Mouse (Mus musculus): Measurements from ENCODE around the gene Olfr1417. TPM values are rescaled to one million over a fixed set of nuclear protein-coding genes. Genes with fewer than 3 reads are reported as not detected.
A peak's percentile ranks its signal among the peaks of the same experiment; 100 is the strongest.

The Olfr1417 gene
- total and polyA plus RNA-seq, 2 experiments from 2014 or later, result not detected

GRCm38 (mm10) chr19:11819800-11820199 is 19.2 kb downstream of the Olfr1417 start:
- H3K27ac ChIP-seq (ENCODE audit: low read depth), result no peak overlapping the region
- H3K4me1 ChIP-seq (ENCODE audit: control insufficient read depth, insufficient read depth), result peaks cover 6% of the 10 kb centered on the region; the same call in 1 of the 2 replicates
- H3K9me3 ChIP-seq (replicated peaks; ENCODE audit: control insufficient read depth, low read length), result no peaks in the 10 kb centered on the region
- TF ChIP-seq CTCF (IDR thresholded peaks at IDR 0.05; ENCODE audit: low read depth) (peak; percentile 75), EP300 (IDR thresholded peaks at IDR 0.05; ENCODE audit: low read depth) (no peak)
- ATAC-seq (ENCODE audit: insufficient read depth, low read depth) (peak; percentile 83), DNase-seq (ENCODE audit: low spot score) (peak; percentile 74)
- peak overlapping the region; percentile 61 for H3K4me2 ChIP-seq (ENCODE audit: low read depth, low read length)
- H3K4me3 ChIP-seq (ENCODE audit: low read depth, low read length), result peak overlapping the region; percentile 54
- no peaks in the 10 kb centered on the region for H3K36me3 ChIP-seq (replicated peaks; ENCODE audit: control insufficient read depth, insufficient read depth, low read length)
- H3K9ac ChIP-seq (replicated peaks; ENCODE audit: low read depth, low read length), result no peak overlapping the region
- WGBS, result under 1% methylated on average over 15 of the region's 15 CpGs
- H3K27me3 ChIP-seq (ENCODE audit: control insufficient read depth, insufficient read depth, low read length), result no peaks in the 10 kb centered on the region

- H3K36me3 ChIP-seq (replicated peaks; ENCODE audit: control insufficient read depth, insufficient read depth, low read length), result no peaks in the 10 kb centered on the region
- ATAC-seq (ENCODE audit: insufficient read depth, low read depth) (no peak), DNase-seq (ENCODE audit: low spot score) (no peak)
- H3K9ac ChIP-seq (replicated peaks; ENCODE audit: low read depth, low read length), result peak within 1 kb of the TSS; percentile 34
- H3K9me3 ChIP-seq (replicated peaks; ENCODE audit: control insufficient read depth, low read length), result no peaks in the 10 kb centered on the region
- H3K27ac ChIP-seq (ENCODE audit: low read depth), result peak within 1 kb of the TSS; percentile 31
- H3K4me3 ChIP-seq (ENCODE audit: low read depth, low read length), result peak within 1 kb of the TSS; percentile 54
- H3K27me3 ChIP-seq (ENCODE audit: control insufficient read depth, insufficient read depth, low read length), result no peaks in the 10 kb centered on the region
- peak within 1 kb of the TSS; percentile 61 for H3K4me2 ChIP-seq (ENCODE audit: low read depth, low read length)
- peaks cover 6% of the 10 kb centered on the region; the same call in 1 of the 2 replicates for H3K4me1 ChIP-seq (ENCODE audit: control insufficient read depth, insufficient read depth)
- WGBS, result 2% methylated on average over 20 of the region's 20 CpGs
- no peak for TF ChIP-seq EP300 (IDR thresholded peaks at IDR 0.05; ENCODE audit: low read depth)
Measured at GRCm38 (mm10) chr19:11819143-11819700, 19.8 kb downstream of the Olfr1417 start, which contains the start of gene Stx3. Stx3 (minus strand) TSS chr19:11819403.

GRCm38 (mm10) chr19:11818199-11819142 is 20.5 kb downstream of the Olfr1417 start:
- peak overlapping the region; percentile 34 for H3K9ac ChIP-seq (replicated peaks; ENCODE audit: low read depth, low read length)
- H3K27me3 ChIP-seq (ENCODE audit: control insufficient read depth, insufficient read depth, low read length), result no peaks in the 10 kb centered on the region
- WGBS, result under 1% methylated on average over 64 of the region's 83 CpGs
- H3K4me2 ChIP-seq (ENCODE audit: low read depth, low read length), result peak overlapping the region; percentile 61
- DNase-seq (ENCODE audit: low spot score), result peak; percentile 35
- no peaks in the 10 kb centered on the region for H3K9me3 ChIP-seq (replicated peaks; ENCODE audit: control insufficient read depth, low read length)
- no peaks in the 10 kb centered on the region for H3K36me3 ChIP-seq (replicated peaks; ENCODE audit: control insufficient read depth, insufficient read depth, low read length)
- peak overlapping the region; percentile 54 for H3K4me3 ChIP-seq (ENCODE audit: low read depth, low read length)
- ATAC-seq (ENCODE audit: insufficient read depth, low read depth), result peak; percentile 72
- TF ChIP-seq EP300 (IDR thresholded peaks at IDR 0.05; ENCODE audit: low read depth) (no peak), CTCF (IDR thresholded peaks at IDR 0.05; ENCODE audit: low read depth) (no peak)
- H3K27ac ChIP-seq (ENCODE audit: low read depth), result peak overlapping the region; percentile 31
- H3K4me1 ChIP-seq (ENCODE audit: control insufficient read depth, insufficient read depth), result peaks cover 6% of the 10 kb centered on the region; the same call in 1 of the 2 replicates

DNA sequence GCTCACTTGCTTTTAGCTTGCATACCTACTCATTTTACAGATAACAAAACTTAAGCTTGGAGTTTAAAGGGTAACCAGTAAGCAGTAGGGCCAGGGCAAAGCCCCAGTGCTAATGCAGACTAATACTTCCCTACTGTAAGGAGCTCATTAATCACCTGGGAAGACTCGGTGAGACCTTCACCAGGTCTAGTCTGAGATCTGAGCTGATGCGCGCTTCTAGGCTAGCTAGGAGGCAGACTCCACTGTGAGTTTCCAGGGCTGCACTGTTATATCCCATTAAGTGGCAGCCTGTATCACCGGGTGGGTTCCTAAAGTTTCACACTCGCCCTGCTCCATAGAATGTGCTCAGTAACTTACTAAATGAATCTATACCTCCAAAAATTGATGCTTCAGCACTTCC is 21.4 kb downstream of the Olfr1417 start:
- H3K27ac ChIP-seq (ENCODE audit: low read depth), result peak overlapping the region; percentile 31; the same call in 1 of the 2 replicates
- DNase-seq (ENCODE audit: low spot score) (no peak), ATAC-seq (ENCODE audit: insufficient read depth, low read depth) (no peak)
- WGBS, result 26% methylated on average over 5 of the region's 5 CpGs
- no peaks in the 10 kb centered on the region for H3K27me3 ChIP-seq (ENCODE audit: control insufficient read depth, insufficient read depth, low read length)
- H3K9me3 ChIP-seq (replicated peaks; ENCODE audit: control insufficient read depth, low read length), result no peaks in the 10 kb centered on the region
- no peaks in the 10 kb centered on the region for H3K36me3 ChIP-seq (replicated peaks; ENCODE audit: control insufficient read depth, insufficient read depth, low read length)
- TF ChIP-seq CTCF (IDR thresholded peaks at IDR 0.05; ENCODE audit: low read depth), result no peak
- no peak for TF ChIP-seq EP300 (IDR thresholded peaks at IDR 0.05; ENCODE audit: low read depth)
- peak overlapping the region; percentile 61 for H3K4me2 ChIP-seq (ENCODE audit: low read depth, low read length)
- peak overlapping the region; percentile 54 for H3K4me3 ChIP-seq (ENCODE audit: low read depth, low read length)
- H3K4me1 ChIP-seq (ENCODE audit: control insufficient read depth, insufficient read depth), result peaks cover 6% of the 10 kb centered on the region; the same call in 1 of the 2 replicates
- H3K9ac ChIP-seq (replicated peaks; ENCODE audit: low read depth, low read length), result no peak overlapping the region

DNA sequence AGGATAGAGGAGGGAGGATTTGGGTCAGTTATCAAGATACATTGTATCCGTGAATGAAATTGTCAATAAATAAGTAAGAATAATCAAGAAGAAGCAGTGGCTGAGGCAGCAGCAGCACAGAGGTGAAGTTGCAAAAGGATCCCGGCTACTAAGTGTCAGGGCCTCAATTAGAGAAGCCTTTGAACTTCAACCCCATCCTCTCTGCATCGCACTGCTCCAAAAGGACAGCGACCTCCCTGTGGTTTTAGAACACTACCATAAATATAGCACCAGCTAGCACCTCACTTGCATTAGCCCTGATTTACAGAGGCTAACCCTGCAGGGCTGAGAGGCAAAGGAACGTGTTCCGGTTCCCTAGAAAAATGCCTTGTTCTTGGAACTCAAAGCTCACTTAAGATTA is 22.3 kb downstream of the Olfr1417 start:
- TF ChIP-seq CTCF (IDR thresholded peaks at IDR 0.05; ENCODE audit: low read depth) (no peak), EP300 (IDR thresholded peaks at IDR 0.05; ENCODE audit: low read depth) (no peak)
- no peak overlapping the region for H3K27ac ChIP-seq (ENCODE audit: low read depth)
- H3K36me3 ChIP-seq (replicated peaks; ENCODE audit: control insufficient read depth, insufficient read depth, low read length), result no peaks in the 10 kb centered on the region
- no peaks in the 10 kb centered on the region for H3K27me3 ChIP-seq (ENCODE audit: control insufficient read depth, insufficient read depth, low read length)
- H3K4me3 ChIP-seq (ENCODE audit: low read depth, low read length), result no peak overlapping the region
- ATAC-seq (ENCODE audit: insufficient read depth, low read depth), result no peak
- peaks cover 6% of the 10 kb centered on the region; the same call in 1 of the 2 replicates for H3K4me1 ChIP-seq (ENCODE audit: control insufficient read depth, insufficient read depth)
- 30% methylated on average over 6 of the region's 6 CpGs for WGBS
- H3K9ac ChIP-seq (replicated peaks; ENCODE audit: low read depth, low read length), result no peak overlapping the region
- DNase-seq (ENCODE audit: low spot score), result no peak
- no peaks in the 10 kb centered on the region for H3K9me3 ChIP-seq (replicated peaks; ENCODE audit: control insufficient read depth, low read length)
- no peak overlapping the region for H3K4me2 ChIP-seq (ENCODE audit: low read depth, low read length)
